Mouse (Mus musculus) C2C12 (cell line): Measurements from ENCODE around the gene Cul4a.

Source experiments
- CEBPB ChIP-seq: IDR thresholded peaks from one replicate; pipeline ENCODE4 v1.6.1; 2011; ENCODE audit warnings: low read depth, mild to moderate bottlenecking, control low read depth, moderate library complexity
- CTCF ChIP-seq: IDR thresholded peaks from one replicate; pipeline ENCODE4 v1.5.1; 2011; ENCODE audit not compliant: control insufficient read depth, insufficient read depth, insufficient read length
- FOSL1 ChIP-seq: IDR thresholded peaks from one replicate; pipeline ENCODE4 v1.8.0; 2011; ENCODE audit warnings: mild to moderate bottlenecking, low read length; ENCODE audit not compliant: poor library complexity, insufficient read depth, severe bottlenecking
- MYOG ChIP-seq: IDR thresholded peaks from one replicate; pipeline ENCODE4 v1.6.1; 2011; ENCODE audit not compliant: control insufficient read depth, insufficient read length; ENCODE audit errors: extremely low read depth
- USF1 ChIP-seq: IDR thresholded peaks from one replicate; pipeline ENCODE4 v1.6.1; 2011; ENCODE audit warnings: low read depth, mild to moderate bottlenecking, control low read depth, moderate library complexity

DNA sequence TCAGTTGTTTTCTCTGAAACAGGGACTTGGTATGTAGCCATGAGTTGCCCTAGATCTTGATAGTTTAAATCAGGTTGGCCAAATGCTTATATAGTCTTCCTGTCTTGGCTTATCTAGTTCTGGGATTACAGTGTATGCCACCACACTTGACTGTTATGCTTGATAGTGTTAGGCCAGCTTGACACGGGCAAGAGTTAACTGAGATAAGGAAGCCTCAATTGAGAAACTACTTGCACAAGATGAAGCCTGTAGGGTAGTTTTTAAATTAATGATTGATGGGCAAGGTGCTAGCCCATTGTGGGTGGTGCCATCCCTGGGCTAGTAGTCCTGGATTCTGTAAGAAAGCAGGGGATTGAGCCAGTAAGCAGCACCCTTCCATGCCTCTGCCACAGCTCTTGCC, 58.1 kb downstream of the Cul4a start:
- TF ChIP-seq CTCF: no peak
- no peak for TF ChIP-seq MYOG
- TF ChIP-seq CEBPB: no peak
- TF ChIP-seq USF1: no peak
- no peak for TF ChIP-seq FOSL1
